Mouse (Mus musculus) adrenal gland, postnatal 4 days (tissue): ENCODE measurements at regions not wholly inside any gene's neighbourhood (a gene's known extent, or its start where the extent isn't known, plus 50 kb on each side); places are given as distances from the start of the nearest gene placed in this dataset.

Source experiments
- DNase-seq, 2 experiments: peaks; one replicate each; pipeline ENCODE4 v3.0.0; 2021 to 2022; ENCODE audit warnings: low spot score in 2 of 2, mixed read lengths in 2 of 2

GRCm38 (mm10) chr3:149117684-149118056 is 127.3 kb upstream of the Adgrl2 start:
- no peak for DNase-seq

GRCm38 (mm10) chr3:149117018-149117683 is 126.8 kb upstream of the Adgrl2 start:
- DNase-seq: no peak

GRCm38 (mm10) chr3:149116604-149117003 is 126.2 kb upstream of the Adgrl2 start:
- no peak for DNase-seq

- DNase-seq: no peak
Observed at GRCm38 (mm10) chr3:149115901-149116300, 125.5 kb upstream of the Adgrl2 start.

- no peak for DNase-seq
Observed at GRCm38 (mm10) chr3:149112878-149113277, 122.5 kb upstream of the Adgrl2 start.

- DNase-seq: peak in 1 of 2 experiments; percentile 8
Observed at GRCm38 (mm10) chr3:149111529-149112439, 121.4 kb upstream of the Adgrl2 start.

GRCm38 (mm10) chr3:149110831-149111230 is 120.5 kb upstream of the Adgrl2 start:
- no peak for DNase-seq

GRCm38 (mm10) chr3:149105709-149106450 is 115.5 kb upstream of the Adgrl2 start:
- DNase-seq: no peak

- no peak for DNase-seq
Observed at GRCm38 (mm10) chr3:149105181-149105580, 114.8 kb upstream of the Adgrl2 start.

- DNase-seq: no peak
Observed at GRCm38 (mm10) chr3:149104080-149104479, 113.7 kb upstream of the Adgrl2 start.

- DNase-seq: no peak
Observed at GRCm38 (mm10) chr3:149103469-149103868, 113.1 kb upstream of the Adgrl2 start.

GRCm38 (mm10) chr3:149102846-149103245 is 112.5 kb upstream of the Adgrl2 start:
- no peak for DNase-seq

- DNase-seq: no peak
Observed at GRCm38 (mm10) chr3:149101785-149102184, 111.4 kb upstream of the Adgrl2 start.

- DNase-seq: no peak
Observed at GRCm38 (mm10) chr3:149098764-149099163, 108.4 kb upstream of the Adgrl2 start.

- no peak for DNase-seq
Observed at GRCm38 (mm10) chr3:149097026-149097425, 106.7 kb upstream of the Adgrl2 start.

GRCm38 (mm10) chr3:149092649-149093048 is 102.3 kb upstream of the Adgrl2 start:
- DNase-seq: no peak

GRCm38 (mm10) chr3:149090103-149090502 is 99.7 kb upstream of the Adgrl2 start:
- no peak for DNase-seq

- no peak for DNase-seq
Observed at GRCm38 (mm10) chr3:149088621-149089128, 98.3 kb upstream of the Adgrl2 start.

- DNase-seq: no peak
Observed at GRCm38 (mm10) chr3:149087488-149087887, 97.1 kb upstream of the Adgrl2 start.

GRCm38 (mm10) chr3:149086704-149087103 is 96.3 kb upstream of the Adgrl2 start:
- DNase-seq: no peak

GRCm38 (mm10) chr3:149086086-149086485 is 95.7 kb upstream of the Adgrl2 start:
- no peak for DNase-seq
